Mouse (Mus musculus) hindbrain, embryonic 14.5 days (tissue): Measurements from ENCODE around the gene Meis3. TPM values are rescaled to one million over a fixed set of nuclear protein-coding genes. Genes with fewer than 3 reads are reported as not detected.

Source experiments
- ATAC-seq: fragments of 200-750 bp; cut with Nextera tagmentation; 2 replicates; pipeline ENCODE4 v1.8.0; 2017; ENCODE audit warnings: moderate number of reproducible peaks, mild to moderate bottlenecking, moderate TSS enrichment, moderate library complexity; ENCODE audit not compliant: low FRiP score
- DNase-seq: peaks from one replicate; pipeline ENCODE4 v3.0.0-alpha.2; 2015; ENCODE audit warnings: low spot score
- H3K27ac ChIP-seq: fragments of 300-500 bp; sonication (generic); 2 replicates; pipeline ENCODE4 v1.5.1; 2014; ENCODE audit warnings: mild to moderate bottlenecking, moderate library complexity
- H3K27me3 ChIP-seq: fragments of 300-500 bp; sonication (generic); 2 replicates; pipeline ENCODE4 v1.6.1; 2014; ENCODE audit warnings: mild to moderate bottlenecking, low read length, mixed read lengths; ENCODE audit not compliant: control insufficient read depth, insufficient read depth
- H3K36me3 ChIP-seq: fragments of 300-500 bp; sonication (generic); replicated peaks from 2 replicates; pipeline ENCODE4 v1.6.1; 2014; ENCODE audit not compliant: control insufficient read depth, insufficient read depth
- H3K4me1 ChIP-seq: fragments of 300-500 bp; sonication (generic); replicated peaks from 2 replicates; pipeline ENCODE4 v1.6.1; 2014; ENCODE audit warnings: antibody characterized with exemption, low read length, mixed read lengths; ENCODE audit not compliant: control insufficient read depth, insufficient read depth
- H3K4me2 ChIP-seq: fragments of 300-500 bp; sonication (generic); replicated peaks from 2 replicates; pipeline ENCODE4 v1.6.1; 2014; ENCODE audit warnings: mild to moderate bottlenecking, moderate library complexity
- H3K4me3 ChIP-seq: fragments of 300-500 bp; sonication (generic); replicated peaks from 2 replicates; pipeline ENCODE4 v1.5.1; 2014; ENCODE audit warnings: mild to moderate bottlenecking, low read length
- H3K9ac ChIP-seq: fragments of 300-500 bp; sonication (generic); 2 replicates; pipeline ENCODE4 v1.6.1; 2014
- H3K9me3 ChIP-seq: fragments of 300-500 bp; sonication (generic); 2 replicates; pipeline ENCODE4 v1.6.1; 2016; ENCODE audit warnings: low read length; ENCODE audit not compliant: control insufficient read depth
- WGBS: fragments of 180-500 bp; shearing (Covaris S2); extraction: QIAGEN DNeasy Blood & Tissue Kit; methylation state at CpG from one replicate; pipeline ENCODE4 v1.1.7; 2014; 5-methylcytosine and 5-hydroxymethylcytosine counted together
- polyA plus RNA-seq: library from polyadenylated mRNA; unstranded; fragments of >200 nt; fragmentation: Nextera tagmentation; extraction: Ambion mirVana; gene quantifications from 2 replicates; pipeline ENCODE4 v1.2.1, GENCODE M21; 2014

The Meis3 gene
- polyA plus RNA-seq, 1 experiment from 2014 or later, result 121 TPM

DNA sequence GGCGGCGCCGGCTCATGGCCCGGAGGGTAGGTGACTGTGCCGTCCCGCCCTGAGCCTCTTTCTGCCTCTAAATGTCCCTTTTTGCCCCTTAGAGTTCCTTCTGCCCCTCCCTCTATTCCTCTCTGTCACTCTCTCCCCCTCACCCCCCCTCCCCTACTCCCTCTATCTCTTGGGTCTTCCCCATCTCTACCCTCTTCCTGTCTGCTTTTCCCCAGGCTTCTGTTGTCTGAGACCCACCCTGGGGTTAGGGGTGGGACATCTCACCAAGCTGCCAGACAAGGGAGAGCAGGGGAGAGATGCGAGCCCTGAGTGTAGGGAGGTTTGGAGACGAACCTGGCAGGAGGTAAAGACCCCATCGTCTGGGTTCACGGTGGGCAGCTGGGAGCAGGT lies 647 bp downstream of the Meis3 start:
- ATAC-seq, result peak; percentile 17
- under 1% methylated on average over 10 of the region's 10 CpGs for WGBS
- H3K4me3 ChIP-seq, result peak overlapping the region; percentile 62

GRCm38 (mm10) chr7:16178114-16178513 lies 3.2 kb downstream of the Meis3 start:
- H3K4me1 ChIP-seq, result peaks cover 14% of the 10 kb centered on the region
- H3K36me3 ChIP-seq, result peaks cover 45% of the 10 kb centered on the region
- H3K4me2 ChIP-seq, result no peak overlapping the region
- H3K9ac ChIP-seq, result no peak overlapping the region
- DNase-seq (no peak), ATAC-seq (no peak)
- 85% methylated on average over 4 of the region's 4 CpGs for WGBS
- no peaks in the 10 kb centered on the region for H3K9me3 ChIP-seq
- H3K4me3 ChIP-seq, result no peak overlapping the region
- no peak overlapping the region for H3K27ac ChIP-seq
- H3K27me3 ChIP-seq, result no peaks in the 10 kb centered on the region

More for the DNA sequence above, 647 bp downstream of the Meis3 start:
- Histone ChIP-seq H3K4me2 (peak overlapping the region; percentile 68), H3K9ac (peak overlapping the region; percentile 76), H3K36me3 (peaks cover 32% of the 10 kb centered on the region), H3K27ac (peak overlapping the region; percentile 80), H3K4me1 (peaks cover 26% of the 10 kb centered on the region), H3K9me3 (no peaks in the 10 kb centered on the region), H3K27me3 (no peaks in the 10 kb centered on the region)
- DNase-seq, result no peak

DNA sequence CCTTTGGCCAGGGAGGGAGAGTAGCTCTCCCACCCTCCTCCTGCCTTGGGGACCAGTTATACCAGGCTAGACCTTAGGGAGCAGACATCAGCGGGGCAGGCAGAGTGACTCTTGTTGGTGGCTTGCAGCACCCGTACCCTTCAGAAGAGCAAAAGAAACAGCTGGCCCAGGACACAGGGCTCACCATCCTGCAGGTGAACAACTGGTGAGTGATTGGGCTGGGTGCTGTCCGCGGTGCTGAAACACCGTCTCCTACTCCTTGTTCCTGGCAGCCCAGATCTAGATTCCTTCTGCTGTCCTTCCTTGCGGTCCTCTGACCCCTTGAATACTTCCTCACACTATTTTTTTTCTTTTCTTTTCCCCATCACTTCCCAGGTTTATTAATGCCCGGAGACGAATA lies 8.8 kb downstream of the Meis3 start:
- Histone ChIP-seq H3K9me3 (no peaks in the 10 kb centered on the region), H3K27me3 (no peaks in the 10 kb centered on the region), H3K9ac (no peak overlapping the region), H3K4me3 (no peak overlapping the region), H3K36me3 (peaks cover 64% of the 10 kb centered on the region), H3K4me1 (no peaks in the 10 kb centered on the region), H3K4me2 (no peak overlapping the region), H3K27ac (no peak overlapping the region)
- ATAC-seq, result no peak
- no peak for DNase-seq
- 43% methylated on average over 8 of the region's 8 CpGs for WGBS

GRCm38 (mm10) chr7:16187494-16187893 lies 12.6 kb downstream of the Meis3 start:
- DNase-seq (no peak), ATAC-seq (no peak)
- 81% methylated on average over 8 of the region's 8 CpGs for WGBS
- no peaks in the 10 kb centered on the region for H3K4me1 ChIP-seq
- no peak overlapping the region for H3K4me2 ChIP-seq
- H3K4me3 ChIP-seq, result no peak overlapping the region
- no peak overlapping the region for H3K27ac ChIP-seq
- H3K27me3 ChIP-seq, result no peaks in the 10 kb centered on the region
- H3K9me3 ChIP-seq, result no peaks in the 10 kb centered on the region
- no peak overlapping the region for H3K9ac ChIP-seq
- H3K36me3 ChIP-seq, result peaks cover 38% of the 10 kb centered on the region

GRCm38 (mm10) chr7:16192315-16192714 lies 17.4 kb downstream of the Meis3 start:
- H3K4me2 ChIP-seq, result no peak overlapping the region
- no peaks in the 10 kb centered on the region for H3K27me3 ChIP-seq
- WGBS, result 22% methylated on average over 5 of the region's 5 CpGs
- peak; percentile 38; the same call in 1 of the 2 replicates for ATAC-seq
- no peak overlapping the region for H3K27ac ChIP-seq
- no peak overlapping the region for H3K9ac ChIP-seq
- DNase-seq, result peak; percentile 89
- H3K36me3 ChIP-seq, result peaks cover 8% of the 10 kb centered on the region
- no peak overlapping the region for H3K4me3 ChIP-seq
- no peaks in the 10 kb centered on the region for H3K4me1 ChIP-seq
- no peaks in the 10 kb centered on the region for H3K9me3 ChIP-seq

GRCm38 (mm10) chr7:16193702-16194101 lies 18.8 kb downstream of the Meis3 start:
- no peak for DNase-seq
- Histone ChIP-seq H3K9ac (no peak overlapping the region), H3K9me3 (no peaks in the 10 kb centered on the region), H3K27me3 (no peaks in the 10 kb centered on the region), H3K4me1 (no peaks in the 10 kb centered on the region), H3K27ac (no peak overlapping the region), H3K4me3 (no peak overlapping the region), H3K36me3 (peaks cover 22% of the 10 kb centered on the region), H3K4me2 (no peak overlapping the region)
- 60% methylated on average over 3 of the region's 3 CpGs for WGBS
- no peak for ATAC-seq

- H3K36me3 ChIP-seq, result peaks cover 49% of the 10 kb centered on the region
- no peak for DNase-seq
Measured at GRCm38 (mm10) chr7:16196616-16197015, 21.7 kb downstream of the Meis3 start.

DNA sequence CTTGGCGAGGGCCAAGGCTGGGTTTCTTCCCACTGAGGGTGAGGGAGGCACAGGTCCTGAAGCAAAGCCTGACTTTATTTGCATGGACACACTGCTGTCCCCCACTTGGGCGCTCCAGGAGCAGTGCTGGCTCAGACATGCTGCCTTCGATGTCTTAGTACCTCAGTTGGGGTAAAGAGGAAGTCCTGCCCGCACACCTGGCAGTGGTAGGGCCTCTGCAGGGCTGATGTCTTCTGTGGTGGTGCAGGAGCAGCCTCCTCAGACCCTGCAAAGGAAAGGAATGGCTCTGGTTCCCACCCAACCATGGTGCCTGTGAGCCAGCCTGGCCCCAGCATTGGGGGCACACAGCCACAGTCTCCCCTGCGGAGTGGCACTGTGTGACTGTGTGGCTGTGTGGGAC lies 22.3 kb downstream of the Meis3 start:
- Histone ChIP-seq H3K9me3 (no peaks in the 10 kb centered on the region), H3K27me3 (no peaks in the 10 kb centered on the region), H3K4me2 (no peak overlapping the region), H3K27ac (no peak overlapping the region), H3K36me3 (peaks cover 54% of the 10 kb centered on the region), H3K4me1 (no peaks in the 10 kb centered on the region), H3K4me3 (no peak overlapping the region), H3K9ac (no peak overlapping the region)
- DNase-seq (no peak), ATAC-seq (no peak)
- WGBS, result 82% methylated on average over 5 of the region's 5 CpGs

More at GRCm38 (mm10) chr7:16196616-16197015, 21.7 kb downstream of the Meis3 start:
- no peak overlapping the region for H3K27ac ChIP-seq
- 73% methylated on average over 3 of the region's 6 CpGs for WGBS
- no peak overlapping the region for H3K9ac ChIP-seq
- no peak for ATAC-seq
- H3K9me3 ChIP-seq, result no peaks in the 10 kb centered on the region
- H3K27me3 ChIP-seq, result no peaks in the 10 kb centered on the region
- H3K4me2 ChIP-seq, result no peak overlapping the region
- no peaks in the 10 kb centered on the region for H3K4me1 ChIP-seq
- no peak overlapping the region for H3K4me3 ChIP-seq

DNA sequence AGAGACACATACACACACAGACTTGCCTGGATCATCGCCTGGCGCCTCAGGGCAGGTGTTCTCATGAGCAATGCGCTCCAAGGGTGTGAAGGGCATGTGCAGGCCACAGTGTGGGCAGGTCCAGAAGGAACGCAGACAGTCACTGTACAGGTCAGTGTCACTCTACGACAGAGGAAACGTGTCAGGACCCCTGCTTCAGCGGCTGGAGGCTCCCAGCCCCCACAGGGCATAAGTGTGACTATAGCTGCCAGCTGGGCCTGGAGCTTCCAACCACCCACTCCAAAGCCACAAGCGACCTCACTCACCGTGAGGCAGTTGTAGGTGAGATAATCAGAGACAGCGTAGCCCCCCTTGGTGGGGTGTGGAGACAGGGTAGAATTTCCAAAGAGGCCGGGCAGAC lies 23.6 kb downstream of the Meis3 start:
- no peak for DNase-seq
- no peak for ATAC-seq
- Histone ChIP-seq H3K27me3 (no peaks in the 10 kb centered on the region), H3K27ac (no peak overlapping the region), H3K9ac (no peak overlapping the region), H3K4me3 (no peak overlapping the region), H3K36me3 (peaks cover 68% of the 10 kb centered on the region), H3K4me1 (no peaks in the 10 kb centered on the region), H3K4me2 (no peak overlapping the region), H3K9me3 (no peaks in the 10 kb centered on the region)
- WGBS, result 90% methylated on average over 11 of the region's 11 CpGs

DNA sequence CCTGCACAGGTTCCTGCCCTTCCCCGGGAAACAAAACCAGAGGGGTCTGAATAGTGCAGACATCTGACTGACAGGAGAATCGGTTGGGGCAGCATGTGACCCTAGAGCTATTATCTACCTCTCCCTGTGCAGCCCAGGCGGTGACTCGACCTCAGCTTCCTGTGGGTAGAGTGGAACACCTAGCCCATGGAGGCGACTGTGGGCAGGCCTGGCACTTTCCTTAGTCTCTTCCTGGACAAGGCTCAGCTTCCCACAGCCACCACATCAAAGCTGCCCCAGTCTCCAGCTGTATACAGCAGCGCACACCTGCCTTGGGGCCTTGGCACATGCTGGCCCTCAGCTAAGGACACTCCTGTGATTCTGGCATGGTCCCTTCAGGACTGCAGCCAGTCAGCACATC lies 26.2 kb downstream of the Meis3 start:
- Histone ChIP-seq H3K27me3 (no peaks in the 10 kb centered on the region), H3K9ac (no peak overlapping the region), H3K27ac (no peak overlapping the region), H3K4me3 (no peak overlapping the region), H3K9me3 (no peaks in the 10 kb centered on the region), H3K36me3 (peaks cover 89% of the 10 kb centered on the region), H3K4me2 (no peak overlapping the region), H3K4me1 (no peaks in the 10 kb centered on the region)
- no peak for DNase-seq
- WGBS, result 86% methylated on average over 6 of the region's 6 CpGs
- no peak for ATAC-seq
